35 mouse cellular contexts compared by ENCODE assay signal in the genomic region with DNA sequence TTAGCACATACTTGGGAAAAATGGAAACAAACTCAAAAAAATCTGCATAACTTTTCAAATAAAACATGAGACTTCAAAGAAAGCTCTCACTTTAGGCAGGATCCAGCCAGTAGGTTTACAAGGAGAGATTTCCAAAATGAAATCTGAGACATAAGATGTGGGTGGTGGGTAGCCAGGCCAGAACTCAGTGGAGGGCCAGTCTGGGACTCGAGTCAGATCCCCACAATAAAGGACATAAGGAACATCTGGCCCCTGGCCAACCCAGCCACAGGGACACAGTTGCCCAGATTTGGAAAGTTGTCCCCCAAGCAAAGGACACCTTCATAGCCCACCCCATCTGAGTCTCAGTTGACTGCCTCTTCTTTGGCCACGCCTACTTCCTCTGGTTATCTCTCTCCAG.
"Had no signal": no experiment of that assay in that cellular context is flagged by ENCODE, and none has a peak within 500 bp of the region (broad histone marks: within the 10 kb centered on the region; RNA-seq: fewer than 3 reads in every experiment).

No protein-coding gene starts in this region.

- H3K27me3 ChIP-seq: heart, embryonic 12.5 days; heart, embryonic 13.5 days; heart, embryonic 15.5 days; hindbrain, embryonic 12.5 days; hindbrain, embryonic 13.5 days; hindbrain, embryonic 15.5 days; intestine, embryonic 15.5 days; kidney, embryonic 15.5 days had no signal

- H3K4me2 ChIP-seq: heart, embryonic 11.5 days; heart, embryonic 12.5 days; heart, embryonic 13.5 days; heart, embryonic 15.5 days; hindbrain, embryonic 12.5 days; hindbrain, embryonic 13.5 days; hindbrain, embryonic 14.5 days; hindbrain, embryonic 15.5 days; intestine, embryonic 15.5 days; kidney, embryonic 15.5 days had no signal

- H3K4me1 ChIP-seq: heart, embryonic 10.5 days; heart, embryonic 12.5 days; heart, embryonic 13.5 days; heart, embryonic 15.5 days; hindbrain, embryonic 10.5 days; hindbrain, embryonic 12.5 days; hindbrain, embryonic 13.5 days; hindbrain, embryonic 15.5 days; intestine, embryonic 15.5 days; kidney, embryonic 15.5 days had no signal

- H3K9me3 ChIP-seq: heart, embryonic 10.5 days; heart, embryonic 12.5 days; heart, embryonic 13.5 days; heart, embryonic 15.5 days; hindbrain, embryonic 10.5 days; hindbrain, embryonic 12.5 days; hindbrain, embryonic 13.5 days; hindbrain, embryonic 15.5 days; intestine, embryonic 15.5 days; kidney, embryonic 15.5 days had no signal

- ATAC-seq: hindbrain, embryonic 16.5 days; hindbrain, postnatal 0 days; inflammation-experienced regulatory T-cells, adult 6 months; intestine, embryonic 15.5 days; intestine, embryonic 16.5 days; intestine, postnatal 0 days had no signal

- DNase-seq: heart, postnatal 10 days; heart, postnatal 14 days; heart, postnatal 36 days; heart, postnatal 4 days; kidney, adult 11 months; kidney, adult 18-20 months; kidney, adult 2 months; kidney, adult 8-10 months; kidney, adult 9 months; kidney, postnatal 10 days; kidney, postnatal 14 days; kidney, postnatal 25 days; kidney, postnatal 36 days; kidney, postnatal 4 days; layer of hippocampus, adult 9-11 months; layer of hippocampus, postnatal 36 days had no signal

- H3K27ac ChIP-seq: heart, embryonic 10.5 days; heart, embryonic 13.5 days; heart, embryonic 15.5 days; hindbrain, embryonic 10.5 days; hindbrain, embryonic 12.5 days; hindbrain, embryonic 13.5 days; hindbrain, embryonic 14.5 days; hindbrain, embryonic 15.5 days; hindbrain, postnatal 0 days; intestine, embryonic 15.5 days; kidney, embryonic 15.5 days; kidney, postnatal 0 days; layer of hippocampus, adult 2 months had no signal

- H3K4me3 ChIP-seq: heart, embryonic 10.5 days; heart, embryonic 12.5 days; heart, embryonic 13.5 days; heart, embryonic 15.5 days; hindbrain, embryonic 10.5 days; hindbrain, embryonic 12.5 days; hindbrain, embryonic 13.5 days; hindbrain, embryonic 15.5 days; intestine, embryonic 15.5 days; kidney, embryonic 15.5 days; layer of hippocampus, adult 2 months had no signal

- H3K9ac ChIP-seq: heart, embryonic 12.5 days; heart, embryonic 13.5 days; heart, embryonic 15.5 days; hindbrain, embryonic 12.5 days; hindbrain, embryonic 13.5 days; hindbrain, embryonic 14.5 days; hindbrain, embryonic 15.5 days; intestine, embryonic 15.5 days; kidney, embryonic 15.5 days had no signal

- H3K36me3 ChIP-seq: heart, embryonic 10.5 days; heart, embryonic 12.5 days; heart, embryonic 13.5 days; heart, embryonic 15.5 days; hindbrain, embryonic 10.5 days; hindbrain, embryonic 12.5 days; hindbrain, embryonic 13.5 days; hindbrain, embryonic 15.5 days; intestine, embryonic 15.5 days; kidney, embryonic 15.5 days had no signal
